Mouse (Mus musculus) lung, postnatal 0 days (tissue): ENCODE results near the gene Aff3.

Source experiments
- CTCF ChIP-seq: IDR thresholded peaks from 2 replicates; pipeline ENCODE4 v1.5.1; 2016; ENCODE audit warnings: antibody characterized with exemption, mild to moderate bottlenecking
- EP300 ChIP-seq: IDR thresholded peaks from 2 replicates; pipeline ENCODE4 v1.6.1; 2016; ENCODE audit warnings: antibody characterized with exemption, mild to moderate bottlenecking, control low read depth

DNA sequence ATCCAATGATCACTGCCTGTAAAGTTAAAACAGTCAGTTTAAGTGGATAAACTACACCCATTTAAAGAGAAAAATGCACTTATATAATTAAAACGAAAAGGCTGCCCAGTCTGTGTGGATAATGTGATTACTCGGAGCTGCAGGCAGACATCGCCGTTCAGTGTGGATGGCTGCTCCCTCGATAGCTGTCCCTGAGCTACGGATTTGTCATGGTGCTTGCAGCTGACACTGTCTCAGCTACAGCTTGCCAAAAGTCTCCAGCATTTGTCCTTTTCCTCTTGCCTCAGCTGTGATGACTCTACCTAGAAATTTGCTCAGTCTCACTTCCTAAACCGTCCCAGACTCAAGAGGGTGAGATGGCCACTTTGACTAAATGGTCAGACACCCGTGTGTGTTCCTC, 401.5 kb downstream of the Aff3 start:
- TF ChIP-seq EP300 (no peak), CTCF (no peak)
